ENCODE assay signal across 9 mouse cellular contexts in the genomic region with DNA sequence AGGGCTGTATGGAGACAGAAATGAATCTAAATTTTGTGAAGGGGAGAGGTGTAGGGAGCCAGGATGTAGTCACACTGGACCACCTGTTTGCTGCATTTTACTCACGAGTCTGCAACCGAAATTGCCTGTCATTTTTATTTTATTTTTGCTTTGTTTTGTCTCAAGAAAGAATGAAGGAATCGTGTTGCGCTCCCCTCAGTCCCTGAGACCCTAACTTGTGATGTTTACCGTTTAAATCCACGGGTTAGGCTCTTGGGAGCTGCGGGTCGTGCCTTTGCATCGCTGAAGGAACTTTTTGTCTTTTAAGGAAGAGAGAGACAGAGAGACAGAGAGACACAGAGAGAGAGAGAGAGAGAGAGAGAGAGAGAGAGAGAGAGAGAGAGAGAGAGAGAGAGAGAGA.
DNase-seq lines count a peak whose midpoint lies in the region; ATAC-seq lines count a peak whose summit lies in the region.
"Had no signal": no experiment of that assay in that cellular context is flagged by ENCODE, and none has a peak within 500 bp of the region (broad histone marks: within the 10 kb centered on the region; RNA-seq: fewer than 3 reads in every experiment).

No protein-coding gene starts in this region.

- H3K9ac ChIP-seq in kidney, embryonic 16.5 days (replicated peaks; ENCODE audit: low read length), result peak overlapping the region; percentile 78
- peak overlapping the region; percentile 96 for H3K9ac ChIP-seq in embryonic facial prominence, embryonic 14.5 days (ENCODE audit: low read depth, low read length)
- peak overlapping the region; percentile 100 for H3K9ac ChIP-seq in hindbrain, embryonic 14.5 days
- peak overlapping the region; percentile 89 for H3K9ac ChIP-seq in midbrain, embryonic 16.5 days (ENCODE audit: low read depth, low read length)

- peaks cover 12% of the 10 kb centered on the region for H3K4me1 ChIP-seq in kidney, embryonic 16.5 days (ENCODE audit: insufficient read depth, low read length)
- H3K4me1 ChIP-seq in embryonic facial prominence, embryonic 14.5 days (ENCODE audit: control insufficient read depth, insufficient read depth, low read length), result peaks cover 18% of the 10 kb centered on the region
- peaks cover 19% of the 10 kb centered on the region for H3K4me1 ChIP-seq in hindbrain, embryonic 14.5 days (replicated peaks; ENCODE audit: control insufficient read depth, insufficient read depth, low read length)
- peaks cover 14% of the 10 kb centered on the region for H3K4me1 ChIP-seq in midbrain, embryonic 16.5 days (ENCODE audit: control insufficient read depth, insufficient read depth, low read length)

- WGBS in kidney, embryonic 16.5 days, result 15% methylated on average over 9 of the region's 9 CpGs
- 3% methylated on average over 9 of the region's 9 CpGs for whole genome bisulfite sequencing in embryonic facial prominence, embryonic 14.5 days
- WGBS in hindbrain, embryonic 14.5 days, result 11% methylated on average over 9 of the region's 9 CpGs
- WGBS in midbrain, embryonic 16.5 days, result under 1% methylated on average over 9 of the region's 9 CpGs

- H3K36me3 ChIP-seq in kidney, embryonic 16.5 days (ENCODE audit: insufficient read depth, low read length), result no peaks in the 10 kb centered on the region
- peaks cover 12% of the 10 kb centered on the region; the same call in 1 of the 2 replicates for H3K36me3 ChIP-seq in embryonic facial prominence, embryonic 14.5 days (ENCODE audit: control insufficient read depth, insufficient read depth, low read length)
- H3K36me3 ChIP-seq in hindbrain, embryonic 14.5 days (replicated peaks; ENCODE audit: control insufficient read depth, insufficient read depth), result peaks cover 12% of the 10 kb centered on the region; the same call in 1 of the 2 replicates
- no peaks in the 10 kb centered on the region for H3K36me3 ChIP-seq in midbrain, embryonic 16.5 days (ENCODE audit: control insufficient read depth, insufficient read depth, low read length)

- H3K27ac ChIP-seq in kidney, embryonic 16.5 days (ENCODE audit: low read length), result peak overlapping the region; percentile 95
- peak overlapping the region; percentile 100 for H3K27ac ChIP-seq in embryonic facial prominence, embryonic 14.5 days (replicated peaks; ENCODE audit: low read depth, low read length)
- peak overlapping the region; percentile 99 for H3K27ac ChIP-seq in hindbrain, embryonic 14.5 days
- H3K27ac ChIP-seq in midbrain, embryonic 16.5 days (ENCODE audit: low read length), result peak overlapping the region; percentile 95

- H3K9me3 ChIP-seq in kidney, embryonic 16.5 days (ENCODE audit: low read length), result no peaks in the 10 kb centered on the region
- no peaks in the 10 kb centered on the region for H3K9me3 ChIP-seq in embryonic facial prominence, embryonic 14.5 days (ENCODE audit: control insufficient read depth, low read length)
- H3K9me3 ChIP-seq in hindbrain, embryonic 14.5 days (ENCODE audit: control insufficient read depth, low read length), result no peaks in the 10 kb centered on the region
- H3K9me3 ChIP-seq in midbrain, embryonic 16.5 days (replicated peaks; ENCODE audit: control insufficient read depth, low read length, poor library complexity, severe bottlenecking), result no peaks in the 10 kb centered on the region

- ATAC-seq in kidney, embryonic 16.5 days (ENCODE audit: low FRiP score, low TSS enrichment), result no peak
- ATAC-seq in embryonic facial prominence, embryonic 14.5 days (ENCODE audit: low read depth), result no peak
- no peak for ATAC-seq in hindbrain, embryonic 14.5 days (ENCODE audit: low FRiP score)
- no peak for ATAC-seq in midbrain, embryonic 16.5 days

- peak overlapping the region; percentile 65 for H3K4me2 ChIP-seq in kidney, embryonic 16.5 days (replicated peaks; ENCODE audit: low read depth, low read length)
- peak overlapping the region; percentile 73 for H3K4me2 ChIP-seq in embryonic facial prominence, embryonic 14.5 days (ENCODE audit: low read depth, low read length)
- H3K4me2 ChIP-seq in hindbrain, embryonic 14.5 days (replicated peaks), result peak overlapping the region; percentile 98
- peak overlapping the region; percentile 19; the same call in 1 of the 2 replicates for H3K4me2 ChIP-seq in midbrain, embryonic 16.5 days (ENCODE audit: low read length)

- H3K27me3 ChIP-seq in kidney, embryonic 16.5 days (ENCODE audit: insufficient read depth, low read length), result no peaks in the 10 kb centered on the region
- H3K27me3 ChIP-seq in embryonic facial prominence, embryonic 14.5 days (replicated peaks; ENCODE audit: control insufficient read depth, insufficient read depth, low read length), result no peaks in the 10 kb centered on the region
- no peaks in the 10 kb centered on the region for H3K27me3 ChIP-seq in hindbrain, embryonic 14.5 days (ENCODE audit: control insufficient read depth, insufficient read depth, low read length)
- no peaks in the 10 kb centered on the region for H3K27me3 ChIP-seq in midbrain, embryonic 16.5 days (ENCODE audit: control insufficient read depth, insufficient read depth, low read depth, low read length)

- H3K4me3 ChIP-seq in kidney, embryonic 16.5 days (ENCODE audit: low read length), result peak overlapping the region; percentile 65
- peak overlapping the region; percentile 77 for H3K4me3 ChIP-seq in embryonic facial prominence, embryonic 14.5 days (ENCODE audit: low read depth, low read length)
- H3K4me3 ChIP-seq in hindbrain, embryonic 14.5 days (replicated peaks; ENCODE audit: low read length), result peak overlapping the region; percentile 76
- peak overlapping the region; percentile 69 for H3K4me3 ChIP-seq in midbrain, embryonic 16.5 days (ENCODE audit: low read depth, low read length)

- DNase-seq in kidney, postnatal 4 days, result no peak
- no peak for DNase-seq in embryonic facial prominence, embryonic 14.5 days (ENCODE audit: low spot score)
- no peak for DNase-seq in hindbrain, embryonic 14.5 days (ENCODE audit: low spot score)
- DNase-seq in urinary bladder, postnatal 36 days (ENCODE audit: low spot score in 2 of 2), result no peak
- DNase-seq in urinary bladder, postnatal 10 days (ENCODE audit: low spot score), result no peak
- no peak for DNase-seq in gastrocnemius, postnatal 10 days
- DNase-seq: cerebellum, adult 18-20 months had no signal

Comparison
In these comparisons a context has a peak if more than half of its experiments do, and no peak if none do; other contexts are left out.
1. H3K4me2 ChIP-seq: peak in every context shown above with its lines; median percentile 98 in hindbrain, embryonic 14.5 days; 73 in embryonic facial prominence, embryonic 14.5 days; 65 in kidney, embryonic 16.5 days; 19 in midbrain, embryonic 16.5 days.